Mouse (Mus musculus): Measurements from ENCODE around the gene Shank1. TPM values are rescaled to one million over a fixed set of nuclear protein-coding genes. Genes with fewer than 3 reads are reported as not detected.

Gene Shank1
- polyA plus RNA-seq, 1 experiment from 2014 or later: 6.9 TPM

DNA sequence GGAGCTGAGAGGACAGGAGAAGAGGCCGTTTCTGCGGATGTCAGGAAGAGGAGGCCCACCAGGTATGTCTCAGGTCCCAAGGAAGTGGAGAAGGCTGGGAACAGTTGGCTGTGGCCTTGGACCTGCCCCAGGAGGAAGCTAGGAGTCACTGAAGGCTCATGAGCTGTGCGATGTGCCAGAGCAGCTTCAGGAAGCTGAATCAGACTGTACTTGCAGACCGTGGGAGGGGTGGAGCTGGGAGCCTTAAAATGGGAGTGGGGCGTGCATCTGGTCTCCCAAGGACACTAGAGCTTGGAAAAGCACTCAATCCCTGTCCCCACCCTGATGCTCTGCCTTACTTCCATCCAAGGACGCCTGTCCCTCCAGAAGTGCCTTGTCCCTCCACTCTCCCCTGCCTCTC, 16.6 kb downstream of the Shank1 start:
- no peak overlapping the region for H3K9ac ChIP-seq (ENCODE audit: low read depth, low read length)
- H3K9me3 ChIP-seq (ENCODE audit: control insufficient read depth, low read length): no peaks in the 10 kb centered on the region
- H3K4me2 ChIP-seq (replicated peaks; ENCODE audit: low read depth, low read length): no peak overlapping the region
- WGBS: 72% methylated on average over 5 of the region's 6 CpGs
- no peaks in the 10 kb centered on the region for H3K4me1 ChIP-seq (replicated peaks; ENCODE audit: control insufficient read depth, insufficient read depth, low read length)
- H3K27ac ChIP-seq (ENCODE audit: low read depth, low read length): no peak overlapping the region
- no peak for DNase-seq (ENCODE audit: low spot score)
- no peaks in the 10 kb centered on the region for H3K36me3 ChIP-seq (ENCODE audit: control insufficient read depth, insufficient read depth, low read length)
- no peaks in the 10 kb centered on the region for H3K27me3 ChIP-seq (ENCODE audit: control insufficient read depth, insufficient read depth, low read length)
- H3K4me3 ChIP-seq (ENCODE audit: low read depth, low read length): no peak overlapping the region
- ATAC-seq (ENCODE audit: low FRiP score): no peak

DNA sequence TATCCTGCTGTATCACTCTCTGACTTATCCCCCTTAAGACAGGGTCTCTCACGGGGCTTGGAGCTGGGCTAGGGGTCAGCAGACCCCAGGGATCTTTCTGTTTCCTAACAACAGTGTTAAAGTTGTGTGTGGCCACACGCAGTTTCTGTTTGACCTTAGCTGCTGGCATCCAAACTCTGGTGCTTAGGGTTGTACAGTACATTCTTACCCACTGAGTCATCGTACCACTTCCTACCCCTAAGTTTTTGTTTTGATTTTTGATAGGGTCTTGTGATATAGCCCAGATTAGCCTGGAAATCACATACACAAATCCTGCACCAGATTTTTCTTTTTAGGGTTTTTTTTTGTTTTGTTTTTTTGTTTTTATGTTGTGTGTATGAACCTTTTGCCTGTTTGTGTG, 22.3 kb downstream of the Shank1 start:
- Histone ChIP-seq H3K4me2 (replicated peaks; ENCODE audit: low read depth, low read length) (no peak overlapping the region), H3K4me3 (ENCODE audit: low read depth, low read length) (no peak overlapping the region), H3K27me3 (ENCODE audit: control insufficient read depth, insufficient read depth, low read length) (peaks cover 32% of the 10 kb centered on the region), H3K36me3 (ENCODE audit: control insufficient read depth, insufficient read depth, low read length) (no peaks in the 10 kb centered on the region), H3K4me1 (replicated peaks; ENCODE audit: control insufficient read depth, insufficient read depth, low read length) (no peaks in the 10 kb centered on the region; the same call in 1 of the 2 replicates), H3K27ac (ENCODE audit: low read depth, low read length) (no peak overlapping the region), H3K9me3 (ENCODE audit: control insufficient read depth, low read length) (no peaks in the 10 kb centered on the region), H3K9ac (ENCODE audit: low read depth, low read length) (no peak overlapping the region)
- ATAC-seq (ENCODE audit: low FRiP score) (no peak), DNase-seq (ENCODE audit: low spot score) (no peak)
- WGBS: 63% methylated on average over 3 of the region's 3 CpGs

DNA sequence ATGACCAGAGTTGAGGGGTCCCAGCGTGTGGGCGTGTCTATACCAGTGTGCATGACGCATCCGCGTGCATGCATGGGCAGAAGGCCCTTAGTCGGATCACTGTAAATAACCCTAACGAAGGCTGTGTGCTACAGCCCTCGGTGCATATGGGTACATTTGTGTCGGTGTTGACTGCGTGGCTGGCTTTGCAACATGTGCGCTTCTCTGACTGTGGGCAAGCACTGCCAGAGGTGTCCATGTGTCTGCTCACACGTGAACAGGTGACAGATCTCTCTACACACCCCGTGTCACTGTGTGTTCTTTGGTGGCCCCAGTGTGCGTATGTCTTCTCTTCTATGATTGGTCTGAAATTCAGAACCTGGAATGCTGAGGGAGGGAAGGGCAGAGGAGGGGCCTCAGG, 24.1 kb downstream of the Shank1 start:
- Histone ChIP-seq H3K4me3 (ENCODE audit: low read depth, low read length) (no peak overlapping the region), H3K4me1 (replicated peaks; ENCODE audit: control insufficient read depth, insufficient read depth, low read length) (no peaks in the 10 kb centered on the region; the same call in 1 of the 2 replicates), H3K4me2 (replicated peaks; ENCODE audit: low read depth, low read length) (no peak overlapping the region), H3K9me3 (ENCODE audit: control insufficient read depth, low read length) (no peaks in the 10 kb centered on the region), H3K9ac (ENCODE audit: low read depth, low read length) (no peak overlapping the region), H3K36me3 (ENCODE audit: control insufficient read depth, insufficient read depth, low read length) (no peaks in the 10 kb centered on the region), H3K27ac (ENCODE audit: low read depth, low read length) (no peak overlapping the region), H3K27me3 (ENCODE audit: control insufficient read depth, insufficient read depth, low read length) (peaks cover 49% of the 10 kb centered on the region)
- DNase-seq (ENCODE audit: low spot score): no peak
- ATAC-seq (ENCODE audit: low FRiP score): no peak
- 67% methylated on average over 14 of the region's 14 CpGs for WGBS

DNA sequence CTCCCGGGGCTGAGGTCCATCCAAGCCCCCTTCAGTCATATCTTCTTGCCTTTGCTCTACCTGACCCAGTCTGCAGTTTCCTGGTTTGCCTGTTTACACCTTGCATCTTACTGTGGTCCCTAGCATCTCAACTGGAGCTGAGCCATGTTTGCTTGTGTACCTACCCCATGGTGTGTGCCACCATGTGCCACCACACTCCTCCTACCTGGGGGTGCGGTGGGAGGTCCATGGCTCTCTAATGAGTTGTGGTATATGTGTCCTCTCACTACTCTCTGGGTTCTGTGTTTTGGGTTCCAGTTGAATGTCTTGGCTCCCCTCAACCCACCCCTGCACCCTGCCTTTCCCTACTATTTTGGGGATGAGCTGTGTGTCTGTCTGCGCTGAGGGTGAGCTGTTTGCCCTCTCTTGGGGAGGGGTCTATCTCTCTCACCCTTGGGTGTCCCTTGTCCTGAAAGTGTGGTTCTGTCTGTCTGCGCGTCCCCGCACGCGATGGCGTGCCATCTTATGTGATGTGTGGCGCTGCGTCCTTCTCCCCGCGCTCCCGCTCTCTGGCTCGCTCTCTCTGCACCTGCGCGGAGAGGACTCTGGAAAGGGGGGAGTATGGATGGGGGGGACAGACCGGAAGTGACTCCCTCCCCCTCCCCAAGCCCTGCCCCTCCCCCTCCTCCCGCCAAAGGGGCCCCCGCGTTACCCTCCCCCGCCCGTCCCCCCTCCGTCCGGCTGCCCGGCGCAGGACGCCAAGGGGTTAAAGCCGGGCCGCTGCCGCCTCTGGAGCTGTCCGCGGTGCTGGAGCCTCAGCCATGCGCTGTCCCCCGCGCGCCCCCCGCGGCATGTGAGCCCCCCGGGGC, 25.2 kb downstream of the Shank1 start:
- no peaks in the 10 kb centered on the region for H3K36me3 ChIP-seq (ENCODE audit: control insufficient read depth, insufficient read depth, low read length)
- ATAC-seq (ENCODE audit: low FRiP score) (peak; percentile 79), DNase-seq (ENCODE audit: low spot score) (peak; percentile 74)
- peak overlapping the region; percentile 95 for H3K4me2 ChIP-seq (replicated peaks; ENCODE audit: low read depth, low read length)
- peak overlapping the region; percentile 71 for H3K9ac ChIP-seq (ENCODE audit: low read depth, low read length)
- peak overlapping the region; percentile 52 for H3K4me3 ChIP-seq (ENCODE audit: low read depth, low read length)
- H3K9me3 ChIP-seq (ENCODE audit: control insufficient read depth, low read length): no peaks in the 10 kb centered on the region
- no peaks in the 10 kb centered on the region; the same call in 1 of the 2 replicates for H3K4me1 ChIP-seq (replicated peaks; ENCODE audit: control insufficient read depth, insufficient read depth, low read length)
- 10% methylated on average over 15 of the region's 40 CpGs for whole genome bisulfite sequencing
- H3K27ac ChIP-seq (ENCODE audit: low read depth, low read length): peak overlapping the region; percentile 77
- H3K27me3 ChIP-seq (ENCODE audit: control insufficient read depth, insufficient read depth, low read length): peaks cover 52% of the 10 kb centered on the region

DNA sequence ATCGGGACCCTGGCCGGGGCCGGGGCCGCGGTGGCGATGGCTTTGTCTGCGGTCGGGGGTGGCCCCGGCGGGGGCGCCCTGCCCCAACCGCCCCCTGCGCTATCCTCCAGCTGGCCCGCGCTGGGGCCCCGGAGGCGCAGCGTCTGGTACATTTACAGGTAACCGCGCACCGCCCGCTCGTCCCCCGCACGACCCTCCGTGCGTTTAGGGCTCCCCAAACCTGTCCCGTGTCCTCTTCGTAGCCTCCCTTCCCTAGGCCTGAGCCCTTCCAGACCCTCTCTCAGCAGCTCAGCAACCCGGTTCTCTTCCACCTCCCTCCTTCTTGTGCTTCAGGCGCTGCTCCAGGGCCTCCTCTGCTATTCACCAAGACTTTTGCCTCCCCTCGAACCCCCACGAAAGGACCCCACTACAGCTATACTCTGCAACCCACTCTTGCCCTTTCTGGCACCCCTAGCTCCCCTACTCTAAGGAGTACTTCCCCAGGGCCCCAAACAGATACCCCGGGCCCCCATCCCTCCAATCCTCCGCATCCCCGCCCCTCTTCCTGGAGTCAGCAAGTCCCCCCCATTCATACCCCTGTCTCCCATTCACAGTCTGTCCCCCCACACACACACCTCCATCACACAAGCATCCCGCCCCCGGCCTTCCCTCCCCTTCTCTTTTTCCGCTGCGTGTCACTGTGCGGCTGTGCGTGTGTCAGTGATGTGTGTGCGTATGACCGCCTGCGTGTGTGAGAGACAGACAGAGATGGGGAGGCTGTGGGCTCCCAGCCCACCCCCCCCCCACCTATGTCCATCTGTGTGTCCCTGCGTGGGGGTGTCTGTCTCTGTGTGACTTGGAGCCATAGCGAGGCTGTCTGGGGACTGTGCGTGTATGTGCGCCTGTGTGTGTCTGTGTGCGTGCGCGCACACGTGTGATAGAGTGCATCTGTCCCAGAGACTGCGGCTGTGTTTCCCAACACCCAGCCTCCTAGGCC, 26.3 kb downstream of the Shank1 start:
- under 1% methylated on average over 32 of the region's 54 CpGs for whole genome bisulfite sequencing
- peak overlapping the region; percentile 71 for H3K9ac ChIP-seq (ENCODE audit: low read depth, low read length)
- peak overlapping the region; percentile 77 for H3K27ac ChIP-seq (ENCODE audit: low read depth, low read length)

DNA sequence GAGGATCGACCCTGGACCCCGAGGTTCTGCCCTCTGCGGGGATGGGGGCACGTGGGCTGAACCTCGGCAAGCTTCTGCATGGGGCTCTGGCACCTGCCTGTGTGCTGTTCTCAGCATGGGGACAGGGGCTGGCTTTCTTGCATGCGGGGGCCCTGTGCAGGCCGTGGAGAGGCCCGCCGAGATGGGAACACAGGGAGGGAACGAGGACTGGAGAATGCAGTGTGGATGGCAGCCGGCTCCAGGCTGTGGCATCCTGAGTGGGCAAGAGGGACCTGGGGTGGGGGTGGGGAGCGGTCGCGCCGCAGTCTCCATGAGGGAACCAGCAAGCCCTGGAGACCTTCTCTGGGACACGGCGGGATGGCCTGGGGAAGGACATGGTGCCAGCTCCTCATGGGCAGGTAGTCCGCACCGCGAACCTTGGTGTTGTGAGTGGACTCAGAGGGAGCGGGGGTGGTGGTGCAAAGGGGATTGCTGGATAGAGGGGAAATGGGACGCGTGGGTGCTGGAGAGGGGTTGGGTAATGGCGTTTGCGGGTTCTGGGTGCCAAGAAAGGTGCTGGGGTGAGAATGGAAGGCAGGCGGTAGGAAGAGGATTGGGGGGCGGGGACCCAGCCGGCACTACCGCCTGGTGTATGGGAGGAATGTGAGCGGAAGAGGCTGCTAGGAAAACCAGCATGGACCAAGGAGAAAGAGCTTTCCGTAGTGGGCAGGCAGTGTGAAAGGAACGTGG, 27.2 kb downstream of the Shank1 start:
- no peak for DNase-seq (ENCODE audit: low spot score)
- ATAC-seq (ENCODE audit: low FRiP score): no peak; the same call in 1 of the 2 replicates
- WGBS: 3% methylated on average over 31 of the region's 32 CpGs
- Histone ChIP-seq H3K27me3 (ENCODE audit: control insufficient read depth, insufficient read depth, low read length) (peaks cover 52% of the 10 kb centered on the region), H3K36me3 (ENCODE audit: control insufficient read depth, insufficient read depth, low read length) (no peaks in the 10 kb centered on the region), H3K9me3 (ENCODE audit: control insufficient read depth, low read length) (no peaks in the 10 kb centered on the region), H3K27ac (ENCODE audit: low read depth, low read length) (no peak overlapping the region), H3K4me2 (replicated peaks; ENCODE audit: low read depth, low read length) (peak overlapping the region; percentile 95), H3K4me1 (replicated peaks; ENCODE audit: control insufficient read depth, insufficient read depth, low read length) (no peaks in the 10 kb centered on the region; the same call in 1 of the 2 replicates), H3K9ac (ENCODE audit: low read depth, low read length) (peak overlapping the region; percentile 71; the same call in 1 of the 2 replicates), H3K4me3 (ENCODE audit: low read depth, low read length) (peak overlapping the region; percentile 52)

More for the DNA sequence above, 26.3 kb downstream of the Shank1 start:
- DNase-seq (ENCODE audit: low spot score) (peak; percentile 51), ATAC-seq (ENCODE audit: low FRiP score) (peak; percentile 64)
- Histone ChIP-seq H3K4me3 (ENCODE audit: low read depth, low read length) (peak overlapping the region; percentile 52), H3K4me1 (replicated peaks; ENCODE audit: control insufficient read depth, insufficient read depth, low read length) (no peaks in the 10 kb centered on the region; the same call in 1 of the 2 replicates), H3K27me3 (ENCODE audit: control insufficient read depth, insufficient read depth, low read length) (peaks cover 52% of the 10 kb centered on the region), H3K9me3 (ENCODE audit: control insufficient read depth, low read length) (no peaks in the 10 kb centered on the region), H3K36me3 (ENCODE audit: control insufficient read depth, insufficient read depth, low read length) (no peaks in the 10 kb centered on the region), H3K4me2 (replicated peaks; ENCODE audit: low read depth, low read length) (peak overlapping the region; percentile 95)

DNA sequence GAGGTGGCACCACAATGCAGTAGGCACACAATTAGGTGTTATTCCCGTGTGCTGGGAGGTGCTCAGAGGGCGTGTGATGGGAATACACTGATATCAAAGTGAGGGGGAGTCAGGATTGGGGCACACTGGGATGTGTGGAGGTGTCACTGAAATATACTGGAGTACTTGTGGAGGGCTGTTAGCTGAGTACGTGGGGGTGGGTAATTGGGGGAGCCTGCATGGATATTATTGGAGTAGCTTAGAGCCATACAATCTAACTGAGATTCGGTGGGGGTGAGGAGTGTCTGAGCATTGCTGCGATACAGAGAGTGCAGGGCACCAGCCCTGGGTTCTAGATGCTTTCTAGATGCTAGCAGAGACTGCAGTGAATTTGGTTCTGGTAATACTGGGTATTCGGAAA, 30.2 kb downstream of the Shank1 start:
- peaks cover 40% of the 10 kb centered on the region for H3K27me3 ChIP-seq (ENCODE audit: control insufficient read depth, insufficient read depth, low read length)
- H3K4me2 ChIP-seq (replicated peaks; ENCODE audit: low read depth, low read length): no peak overlapping the region
- H3K36me3 ChIP-seq (ENCODE audit: control insufficient read depth, insufficient read depth, low read length): no peaks in the 10 kb centered on the region
- H3K9me3 ChIP-seq (ENCODE audit: control insufficient read depth, low read length): no peaks in the 10 kb centered on the region
- H3K9ac ChIP-seq (ENCODE audit: low read depth, low read length): no peak overlapping the region
- no peak overlapping the region for H3K27ac ChIP-seq (ENCODE audit: low read depth, low read length)
- no peaks in the 10 kb centered on the region; the same call in 1 of the 2 replicates for H3K4me1 ChIP-seq (replicated peaks; ENCODE audit: control insufficient read depth, insufficient read depth, low read length)
- ATAC-seq (ENCODE audit: low FRiP score) (no peak), DNase-seq (ENCODE audit: low spot score) (no peak)
- no peak overlapping the region for H3K4me3 ChIP-seq (ENCODE audit: low read depth, low read length)
- WGBS: 70% methylated on average over 6 of the region's 6 CpGs

DNA sequence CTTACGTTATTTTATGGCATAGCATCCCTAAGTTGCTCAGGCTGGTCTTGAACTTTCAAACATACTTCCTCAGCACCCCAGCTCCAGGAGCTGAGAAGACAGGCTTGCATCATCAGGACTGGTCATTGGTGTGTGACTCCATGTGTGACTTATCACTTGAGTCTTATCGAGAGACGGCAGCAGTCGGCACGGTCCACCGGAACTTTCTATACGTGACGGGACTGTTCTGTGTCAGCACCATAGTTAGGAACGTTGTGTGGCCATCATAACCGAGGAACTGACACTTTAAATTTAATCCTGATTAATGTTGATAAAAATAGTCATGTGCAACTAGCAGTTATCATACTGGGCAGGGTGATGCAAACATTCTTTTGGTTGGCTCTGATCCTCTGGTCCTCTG, 31.1 kb downstream of the Shank1 start:
- DNase-seq (ENCODE audit: low spot score) (no peak), ATAC-seq (ENCODE audit: low FRiP score) (no peak)
- H3K4me3 ChIP-seq (ENCODE audit: low read depth, low read length): no peak overlapping the region
- H3K4me1 ChIP-seq (replicated peaks; ENCODE audit: control insufficient read depth, insufficient read depth, low read length): no peaks in the 10 kb centered on the region; the same call in 1 of the 2 replicates
- H3K36me3 ChIP-seq (ENCODE audit: control insufficient read depth, insufficient read depth, low read length): no peaks in the 10 kb centered on the region
- H3K4me2 ChIP-seq (replicated peaks; ENCODE audit: low read depth, low read length): no peak overlapping the region
- 91% methylated on average over 10 of the region's 10 CpGs for WGBS
- H3K27me3 ChIP-seq (ENCODE audit: control insufficient read depth, insufficient read depth, low read length): peaks cover 32% of the 10 kb centered on the region
- H3K9me3 ChIP-seq (ENCODE audit: control insufficient read depth, low read length): no peaks in the 10 kb centered on the region
- H3K9ac ChIP-seq (ENCODE audit: low read depth, low read length): no peak overlapping the region
- H3K27ac ChIP-seq (ENCODE audit: low read depth, low read length): no peak overlapping the region

All from hindbrain, embryonic 11.5 days (tissue).